Mouse (Mus musculus) embryonic fibroblast, embryonic 13.5 days (primary cell): ENCODE data around the gene Irf2bp2.
A peak's percentile ranks its signal among the peaks of the same experiment; 100 is the strongest.

Source experiments
- CTCF ChIP-seq: IDR thresholded peaks from 2 replicates; pipeline ENCODE4 v1.5.1; 2011; ENCODE audit warnings: mild to moderate bottlenecking, control low read depth, low read length, moderate library complexity, borderline replicate concordance; ENCODE audit not compliant: insufficient read depth
- POLR2A ChIP-seq: IDR thresholded peaks from 2 replicates; pipeline ENCODE4 v1.6.1; 2011; ENCODE audit warnings: low read depth, mild to moderate bottlenecking, control low read depth, low read length, moderate library complexity

DNA sequence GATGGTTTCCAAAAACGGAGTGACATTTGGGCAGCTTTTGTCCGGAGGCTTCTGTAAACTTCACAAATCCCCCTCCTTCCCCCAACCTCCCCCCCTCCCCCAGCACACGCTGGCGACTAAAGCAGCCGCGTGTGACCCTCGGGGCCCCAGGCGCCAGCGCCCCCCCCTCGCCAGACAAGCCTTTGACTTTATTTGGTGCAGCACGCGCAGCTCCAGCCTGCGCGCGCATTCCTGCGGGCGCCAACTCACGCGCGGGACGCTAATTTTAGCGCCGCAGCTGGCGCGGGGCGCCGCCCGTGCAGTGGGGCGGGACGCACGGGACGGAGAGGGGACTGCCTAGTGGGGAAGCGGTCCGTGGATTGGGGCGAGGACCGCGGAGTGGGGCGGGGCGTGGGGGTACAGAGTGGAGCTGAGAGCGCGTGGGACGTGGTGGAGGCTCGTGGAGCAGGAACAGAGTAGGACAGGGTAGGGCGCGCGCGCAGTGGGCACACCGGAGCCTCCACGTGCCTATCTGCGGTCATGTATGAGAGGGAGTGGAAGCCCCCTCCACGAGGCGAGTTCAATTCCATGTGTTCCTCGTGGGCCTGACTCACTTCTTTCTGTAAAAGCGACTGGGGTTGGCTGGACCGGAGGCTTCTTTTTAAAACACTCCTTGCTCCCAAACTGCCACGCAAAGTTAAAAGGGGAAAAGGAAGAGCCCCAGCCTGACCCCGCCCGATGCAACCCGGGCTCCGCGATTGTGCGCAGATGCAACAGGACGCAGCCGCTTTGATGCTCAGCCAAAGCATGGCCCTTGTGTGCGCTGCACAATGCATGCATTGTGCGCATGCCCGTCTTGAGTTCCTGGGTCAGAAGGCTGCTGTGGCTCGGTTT lies 9.6 kb downstream of the Irf2bp2 start:
- TF ChIP-seq CTCF (no peak), POLR2A (peak; percentile 58; the same call in 1 of the 2 replicates)
